Mouse (Mus musculus) embryonic fibroblast, embryonic 13.5 days (primary cell): ENCODE measurements around the gene Pltp.

Source experiments
- CTCF ChIP-seq: IDR thresholded peaks from 2 replicates; pipeline ENCODE4 v1.5.1; 2011; ENCODE audit warnings: mild to moderate bottlenecking, control low read depth, low read length, moderate library complexity, borderline replicate concordance; ENCODE audit not compliant: insufficient read depth
- POLR2A ChIP-seq: IDR thresholded peaks from 2 replicates; pipeline ENCODE4 v1.6.1; 2011; ENCODE audit warnings: low read depth, mild to moderate bottlenecking, control low read depth, low read length, moderate library complexity

- no peak for TF ChIP-seq CTCF
- 0 out of 2 replicates have a peak, but pooled peaks have one; percentile 60 for TF ChIP-seq POLR2A
Measured at GRCm38 (mm10) chr2:164878509-164879227, 21.2 kb upstream of the Pltp start.
